Mouse (Mus musculus): Measurements from ENCODE around the gene Bfsp1. TPM values are rescaled to one million over a fixed set of nuclear protein-coding genes. Genes with fewer than 3 reads are reported as not detected.

Bfsp1 gene
- polyA plus RNA-seq, 1 experiment from 2014 or later: 1.1 TPM

GRCm38 (mm10) chr2:143891302-143892048 is 28.5 kb upstream of the Bfsp1 start:
- H3K4me3 ChIP-seq (ENCODE audit: low read depth, low read length): no peak overlapping the region
- no peaks in the 10 kb centered on the region for H3K9me3 ChIP-seq (replicated peaks; ENCODE audit: control insufficient read depth, low read length)
- 88% methylated on average over 10 of the region's 10 CpGs for WGBS
- ATAC-seq (replicated peaks; ENCODE audit: insufficient number of reproducible peaks, low FRiP score, low TSS enrichment, low read depth) (no peak), DNase-seq (ENCODE audit: low spot score) (no peak)
- no peaks in the 10 kb centered on the region for H3K27me3 ChIP-seq (ENCODE audit: control insufficient read depth, insufficient read depth, low read length)
- H3K4me2 ChIP-seq (ENCODE audit: low read depth, low read length): no peak overlapping the region
- no peaks in the 10 kb centered on the region for H3K36me3 ChIP-seq (replicated peaks; ENCODE audit: control insufficient read depth, insufficient read depth, low read depth, low read length)
- H3K4me1 ChIP-seq (ENCODE audit: control insufficient read depth, insufficient read depth, low read length): no peaks in the 10 kb centered on the region
- H3K27ac ChIP-seq (replicated peaks; ENCODE audit: low read depth, low read length): no peak overlapping the region
- no peak overlapping the region for H3K9ac ChIP-seq (replicated peaks; ENCODE audit: low read length)

GRCm38 (mm10) chr2:143889860-143890433 is 27.0 kb upstream of the Bfsp1 start:
- Histone ChIP-seq H3K9ac (replicated peaks; ENCODE audit: low read length) (no peak overlapping the region), H3K27ac (replicated peaks; ENCODE audit: low read depth, low read length) (no peak overlapping the region; the same call in 1 of the 2 replicates), H3K36me3 (replicated peaks; ENCODE audit: control insufficient read depth, insufficient read depth, low read depth, low read length) (no peaks in the 10 kb centered on the region), H3K4me1 (ENCODE audit: control insufficient read depth, insufficient read depth, low read length) (no peaks in the 10 kb centered on the region), H3K27me3 (ENCODE audit: control insufficient read depth, insufficient read depth, low read length) (no peaks in the 10 kb centered on the region), H3K9me3 (replicated peaks; ENCODE audit: control insufficient read depth, low read length) (no peaks in the 10 kb centered on the region), H3K4me3 (ENCODE audit: low read depth, low read length) (no peak overlapping the region), H3K4me2 (ENCODE audit: low read depth, low read length) (no peak overlapping the region)
- DNase-seq (ENCODE audit: low spot score) (peak; percentile 75), ATAC-seq (replicated peaks; ENCODE audit: insufficient number of reproducible peaks, low FRiP score, low TSS enrichment, low read depth) (no peak)
- 49% methylated on average over 12 of the region's 12 CpGs for WGBS

- Histone ChIP-seq H3K27me3 (ENCODE audit: control insufficient read depth, insufficient read depth, low read length) (no peaks in the 10 kb centered on the region), H3K4me3 (ENCODE audit: low read depth, low read length) (no peak overlapping the region), H3K9me3 (replicated peaks; ENCODE audit: control insufficient read depth, low read length) (no peaks in the 10 kb centered on the region), H3K9ac (replicated peaks; ENCODE audit: low read length) (no peak overlapping the region), H3K36me3 (replicated peaks; ENCODE audit: control insufficient read depth, insufficient read depth, low read depth, low read length) (no peaks in the 10 kb centered on the region), H3K27ac (replicated peaks; ENCODE audit: low read depth, low read length) (no peak overlapping the region; the same call in 1 of the 2 replicates), H3K4me2 (ENCODE audit: low read depth, low read length) (no peak overlapping the region), H3K4me1 (ENCODE audit: control insufficient read depth, insufficient read depth, low read length) (no peaks in the 10 kb centered on the region)
- ATAC-seq (replicated peaks; ENCODE audit: insufficient number of reproducible peaks, low FRiP score, low TSS enrichment, low read depth) (no peak), DNase-seq (ENCODE audit: low spot score) (no peak)
- 79% methylated on average over 15 of the region's 15 CpGs for WGBS
Measured at GRCm38 (mm10) chr2:143889131-143889859, 26.3 kb upstream of the Bfsp1 start.

DNA sequence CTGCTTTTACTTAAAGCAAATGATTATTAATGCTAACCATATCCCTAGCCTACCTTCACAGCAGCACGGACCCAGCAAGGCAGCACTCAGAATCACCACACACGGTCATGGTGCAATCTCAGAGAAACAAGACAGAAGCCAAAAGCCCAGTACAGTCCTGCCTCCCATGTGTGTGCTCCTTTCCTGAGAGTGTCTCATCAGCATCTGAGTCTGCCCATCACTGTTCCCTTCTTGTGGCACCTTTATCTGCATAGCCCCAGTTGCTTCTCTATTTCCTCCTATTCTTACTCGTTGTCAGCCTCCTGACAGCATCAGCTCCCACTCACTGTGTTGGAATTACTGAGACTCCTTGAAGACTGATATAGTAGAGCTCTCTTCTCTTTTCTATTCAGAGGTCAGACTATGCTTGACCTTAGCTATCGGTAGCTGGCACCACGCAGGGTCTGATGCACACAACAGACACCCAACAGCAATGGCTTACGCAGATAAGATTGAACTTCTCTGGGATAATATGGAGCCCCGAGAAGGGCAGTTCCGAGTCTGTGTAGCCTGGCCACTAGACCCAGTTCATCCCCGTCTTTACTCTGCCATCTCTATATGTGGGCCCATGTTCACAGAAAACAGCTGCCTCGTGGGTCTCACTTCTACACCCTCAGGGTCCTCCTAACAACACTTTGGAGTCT is 19.8 kb upstream of the Bfsp1 start:
- no peaks in the 10 kb centered on the region for H3K27me3 ChIP-seq (ENCODE audit: control insufficient read depth, insufficient read depth, low read length)
- H3K4me1 ChIP-seq (ENCODE audit: control insufficient read depth, insufficient read depth, low read length): no peaks in the 10 kb centered on the region
- no peaks in the 10 kb centered on the region for H3K9me3 ChIP-seq (replicated peaks; ENCODE audit: control insufficient read depth, low read length)
- 82% methylated on average over 10 of the region's 10 CpGs for WGBS
- H3K4me3 ChIP-seq (ENCODE audit: low read depth, low read length): no peak overlapping the region
- no peak overlapping the region for H3K4me2 ChIP-seq (ENCODE audit: low read depth, low read length)
- H3K9ac ChIP-seq (replicated peaks; ENCODE audit: low read length): no peak overlapping the region
- no peaks in the 10 kb centered on the region for H3K36me3 ChIP-seq (replicated peaks; ENCODE audit: control insufficient read depth, insufficient read depth, low read depth, low read length)
- DNase-seq (ENCODE audit: low spot score): no peak
- H3K27ac ChIP-seq (replicated peaks; ENCODE audit: low read depth, low read length): no peak overlapping the region
- no peak for ATAC-seq (replicated peaks; ENCODE audit: insufficient number of reproducible peaks, low FRiP score, low TSS enrichment, low read depth)

GRCm38 (mm10) chr2:143882002-143882401 is 19.0 kb upstream of the Bfsp1 start:
- Histone ChIP-seq H3K4me1 (ENCODE audit: control insufficient read depth, insufficient read depth, low read length) (no peaks in the 10 kb centered on the region), H3K27ac (replicated peaks; ENCODE audit: low read depth, low read length) (no peak overlapping the region), H3K9me3 (replicated peaks; ENCODE audit: control insufficient read depth, low read length) (no peaks in the 10 kb centered on the region), H3K4me3 (ENCODE audit: low read depth, low read length) (no peak overlapping the region), H3K4me2 (ENCODE audit: low read depth, low read length) (no peak overlapping the region), H3K36me3 (replicated peaks; ENCODE audit: control insufficient read depth, insufficient read depth, low read depth, low read length) (no peaks in the 10 kb centered on the region), H3K9ac (replicated peaks; ENCODE audit: low read length) (no peak overlapping the region), H3K27me3 (ENCODE audit: control insufficient read depth, insufficient read depth, low read length) (no peaks in the 10 kb centered on the region)
- ATAC-seq (replicated peaks; ENCODE audit: insufficient number of reproducible peaks, low FRiP score, low TSS enrichment, low read depth) (no peak), DNase-seq (ENCODE audit: low spot score) (no peak)
- 89% methylated on average over 4 of the region's 4 CpGs for WGBS

DNA sequence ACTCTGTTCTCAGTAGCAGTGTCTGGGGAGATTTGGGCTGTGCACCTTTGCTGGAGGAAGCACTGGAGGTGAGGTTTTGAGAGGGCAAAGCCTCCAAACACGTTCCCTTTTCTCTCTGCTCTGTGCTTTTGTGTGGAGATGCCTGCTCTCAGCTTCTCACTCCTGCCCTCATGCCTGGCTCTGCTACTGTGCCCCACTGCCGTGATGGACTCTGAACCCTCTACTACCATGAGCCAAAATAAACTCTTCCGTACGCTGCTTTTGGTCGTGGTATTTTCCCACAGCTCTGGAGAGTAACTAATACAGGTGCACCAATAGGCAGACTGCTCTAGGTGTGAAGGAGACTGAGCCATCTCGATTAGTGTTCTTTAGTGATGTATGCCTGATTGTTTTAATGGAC is 16.3 kb upstream of the Bfsp1 start:
- ATAC-seq (replicated peaks; ENCODE audit: insufficient number of reproducible peaks, low FRiP score, low TSS enrichment, low read depth) (no peak), DNase-seq (ENCODE audit: low spot score) (no peak)
- Histone ChIP-seq H3K9me3 (replicated peaks; ENCODE audit: control insufficient read depth, low read length) (no peaks in the 10 kb centered on the region), H3K9ac (replicated peaks; ENCODE audit: low read length) (no peak overlapping the region), H3K27me3 (ENCODE audit: control insufficient read depth, insufficient read depth, low read length) (no peaks in the 10 kb centered on the region), H3K27ac (replicated peaks; ENCODE audit: low read depth, low read length) (no peak overlapping the region), H3K4me3 (ENCODE audit: low read depth, low read length) (no peak overlapping the region), H3K4me1 (ENCODE audit: control insufficient read depth, insufficient read depth, low read length) (no peaks in the 10 kb centered on the region), H3K4me2 (ENCODE audit: low read depth, low read length) (no peak overlapping the region), H3K36me3 (replicated peaks; ENCODE audit: control insufficient read depth, insufficient read depth, low read depth, low read length) (no peaks in the 10 kb centered on the region)
- 88% methylated on average over 6 of the region's 6 CpGs for WGBS

DNA sequence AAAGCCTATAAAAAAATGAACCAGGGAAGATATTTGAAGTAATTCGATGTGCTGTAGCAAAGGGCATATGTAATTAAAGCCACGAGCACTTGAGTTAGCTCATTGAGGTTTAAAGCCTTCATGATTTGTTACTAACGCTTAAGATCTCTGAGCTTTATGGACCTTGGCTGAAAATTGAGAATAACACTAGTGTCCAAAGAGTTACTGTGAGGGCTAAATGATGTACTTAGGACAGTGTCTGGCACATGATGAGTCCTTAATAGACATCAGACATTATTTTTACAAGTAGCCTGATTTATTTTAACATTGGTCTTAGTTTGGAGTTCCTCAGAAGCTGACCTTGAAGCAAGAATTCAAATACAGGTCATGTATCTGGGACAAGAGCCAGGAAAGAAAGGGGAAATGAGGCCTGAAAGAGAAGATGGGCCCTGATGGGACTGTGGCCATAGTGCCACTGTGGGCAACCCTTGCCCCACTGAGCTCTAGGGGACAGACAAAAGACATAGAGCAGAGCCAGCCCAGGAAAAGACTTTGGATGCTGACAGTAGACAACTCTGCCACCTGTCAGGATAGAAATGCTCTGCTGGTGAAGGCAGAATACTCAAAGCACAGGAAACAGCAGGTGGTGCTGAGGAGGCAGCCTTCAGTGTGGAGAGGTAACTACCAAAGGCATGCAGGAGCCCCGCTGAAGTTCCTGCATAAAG is 14.1 kb upstream of the Bfsp1 start:
- ATAC-seq (replicated peaks; ENCODE audit: insufficient number of reproducible peaks, low FRiP score, low TSS enrichment, low read depth): no peak
- WGBS: 74% methylated on average over 4 of the region's 4 CpGs

More for the DNA sequence above, 14.1 kb upstream of the Bfsp1 start:
- no peaks in the 10 kb centered on the region for H3K4me1 ChIP-seq (ENCODE audit: control insufficient read depth, insufficient read depth, low read length)
- no peak overlapping the region for H3K4me2 ChIP-seq (ENCODE audit: low read depth, low read length)
- no peaks in the 10 kb centered on the region for H3K9me3 ChIP-seq (replicated peaks; ENCODE audit: control insufficient read depth, low read length)
- H3K27me3 ChIP-seq (ENCODE audit: control insufficient read depth, insufficient read depth, low read length): no peaks in the 10 kb centered on the region
- H3K36me3 ChIP-seq (replicated peaks; ENCODE audit: control insufficient read depth, insufficient read depth, low read depth, low read length): no peaks in the 10 kb centered on the region
- no peak overlapping the region for H3K27ac ChIP-seq (replicated peaks; ENCODE audit: low read depth, low read length)
- H3K9ac ChIP-seq (replicated peaks; ENCODE audit: low read length): no peak overlapping the region
- DNase-seq (ENCODE audit: low spot score): no peak
- H3K4me3 ChIP-seq (ENCODE audit: low read depth, low read length): no peak overlapping the region
